Mouse (Mus musculus) erythroblast, embryonic 14.5 days (primary cell): Measurements from ENCODE around the gene Akt3. TPM values are rescaled to one million over a fixed set of nuclear protein-coding genes. Genes with fewer than 3 reads are reported as not detected.

Source experiments
- H3K27me3 ChIP-seq: 2 replicates; pipeline ENCODE4 v1.6.1; 2012; ENCODE audit warnings: inconsistent platforms; ENCODE audit not compliant: control insufficient read depth
- H3K36me3 ChIP-seq: 2 replicates; pipeline ENCODE4 v1.6.1; 2012; ENCODE audit warnings: mild to moderate bottlenecking, inconsistent platforms; ENCODE audit not compliant: control insufficient read depth
- H3K4me1 ChIP-seq: 2 replicates; pipeline ENCODE4 v1.6.1; 2012; ENCODE audit warnings: inconsistent platforms; ENCODE audit not compliant: control insufficient read depth
- H3K4me3 ChIP-seq: replicated peaks from 2 replicates; pipeline ENCODE3; 2012; ENCODE audit warnings: moderate library complexity, mild to moderate bottlenecking, inconsistent platforms
- H3K9me3 ChIP-seq: 2 replicates; pipeline ENCODE4 v1.6.1; 2012; ENCODE audit warnings: low read length, inconsistent platforms, mixed read lengths; ENCODE audit not compliant: control insufficient read depth
- GATA1 ChIP-seq: IDR thresholded peaks from 2 replicates; pipeline ENCODE4 v1.6.1; 2012; ENCODE audit warnings: low read length, inconsistent platforms, mixed read lengths
- TAL1 ChIP-seq: IDR thresholded peaks from 3 replicates; pipeline ENCODE4 v1.6.1; 2012; ENCODE audit warnings: low read length, inconsistent platforms, mixed read lengths
- polyA plus RNA-seq: library from polyadenylated mRNA; stranded (reverse); fragments of >175 nt; gene quantifications from 2 replicates; pipeline ENCODE4 v1.2.3, GENCODE M21; 2012

Akt3 gene
- polyA plus RNA-seq, 1 experiment: not detected

DNA sequence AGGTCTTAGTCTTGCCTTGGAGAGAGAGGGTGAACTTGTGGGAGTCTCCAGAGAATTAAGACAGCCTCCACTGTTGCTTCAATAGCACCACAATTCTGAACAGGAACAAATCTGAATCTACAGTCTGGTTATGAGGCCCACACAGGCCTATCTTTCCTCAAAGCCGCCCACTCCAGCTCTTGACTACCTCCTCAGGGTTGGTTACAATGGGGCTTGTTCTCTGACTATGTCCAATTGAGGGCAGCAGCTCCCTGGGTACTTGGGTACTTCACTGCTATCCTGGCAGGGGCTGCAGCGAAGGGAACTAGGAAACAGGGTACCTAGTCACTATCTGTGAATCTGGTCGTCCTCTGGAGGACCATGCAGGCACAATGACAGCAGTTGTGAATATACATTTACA lies 230.3 kb downstream of the Akt3 start:
- no peaks in the 10 kb centered on the region for H3K9me3 ChIP-seq
- H3K4me1 ChIP-seq: no peaks in the 10 kb centered on the region
- TF ChIP-seq TAL1 (no peak), GATA1 (no peak)
- H3K36me3 ChIP-seq: no peaks in the 10 kb centered on the region
- no peak overlapping the region for H3K4me3 ChIP-seq
- no peaks in the 10 kb centered on the region for H3K27me3 ChIP-seq

DNA sequence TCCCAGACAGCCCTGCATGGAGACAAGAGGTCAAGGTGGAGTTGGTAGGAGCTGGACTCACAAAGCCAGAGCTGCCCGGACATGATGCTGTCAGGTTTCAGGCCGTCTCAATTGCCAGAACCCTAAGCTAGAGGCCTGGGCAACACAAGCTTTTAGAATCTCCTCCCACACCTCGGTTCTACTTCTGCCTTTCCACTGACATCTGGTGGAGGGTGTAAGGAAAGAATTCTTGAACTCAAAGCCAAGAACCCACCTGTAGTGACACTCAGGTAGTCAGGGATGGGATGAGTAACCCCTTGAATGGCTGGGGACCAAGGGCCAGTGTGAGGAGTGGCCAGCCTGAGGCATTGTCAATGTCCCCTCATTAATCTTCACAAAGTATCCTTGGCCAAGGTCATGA lies 235.3 kb downstream of the Akt3 start:
- H3K27me3 ChIP-seq: no peaks in the 10 kb centered on the region

DNA sequence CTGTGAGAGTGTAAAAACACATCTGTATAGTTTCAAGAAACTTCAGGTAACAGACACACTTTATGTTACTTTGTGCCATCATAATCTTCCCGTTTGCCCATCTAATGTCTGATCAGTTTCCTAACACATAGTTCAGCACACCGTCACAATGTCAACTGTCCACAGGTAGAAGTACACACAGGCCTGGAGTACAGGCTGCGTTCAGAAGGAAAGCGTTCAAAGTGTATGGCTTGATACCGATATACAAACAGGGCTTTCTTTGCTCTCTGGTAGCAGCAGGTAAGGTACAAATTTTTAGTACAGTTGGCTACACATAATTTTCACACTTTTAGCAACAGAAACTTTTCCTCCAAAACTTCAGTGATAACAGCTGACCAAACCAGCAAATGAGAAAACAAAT lies 238.3 kb downstream of the Akt3 start:
- H3K4me1 ChIP-seq: peaks cover 5% of the 10 kb centered on the region
- no peak overlapping the region for H3K4me3 ChIP-seq
- H3K36me3 ChIP-seq: no peaks in the 10 kb centered on the region
- no peak for TF ChIP-seq GATA1
- no peak for TF ChIP-seq TAL1
- H3K27me3 ChIP-seq: no peaks in the 10 kb centered on the region
- no peaks in the 10 kb centered on the region for H3K9me3 ChIP-seq

More for the DNA sequence above, 235.3 kb downstream of the Akt3 start:
- Histone ChIP-seq H3K9me3 (no peaks in the 10 kb centered on the region), H3K4me1 (peaks cover 5% of the 10 kb centered on the region), H3K36me3 (no peaks in the 10 kb centered on the region), H3K4me3 (no peak overlapping the region)
- TF ChIP-seq TAL1 (no peak), GATA1 (no peak)

DNA sequence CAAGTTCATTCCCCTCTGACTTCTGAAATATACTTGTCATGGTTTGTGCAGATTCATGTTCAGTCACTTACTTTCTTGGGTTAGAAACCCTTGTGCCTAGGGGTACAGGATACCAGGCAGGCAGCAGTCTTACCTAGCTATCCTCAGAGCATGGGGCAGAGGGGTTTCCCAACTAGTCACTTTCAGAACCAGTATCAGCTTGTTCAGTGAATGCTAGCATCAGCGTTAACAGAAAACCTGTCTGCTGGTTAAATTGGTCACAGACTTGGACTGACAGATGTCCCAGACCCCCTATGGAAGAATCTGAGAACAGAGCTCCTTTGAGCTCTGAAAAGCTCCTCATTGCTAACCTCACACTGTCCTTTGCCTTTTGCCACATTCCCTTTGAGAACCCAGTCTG lies 239.3 kb downstream of the Akt3 start:
- H3K4me3 ChIP-seq: no peak overlapping the region
- H3K27me3 ChIP-seq: no peaks in the 10 kb centered on the region
- peaks cover 5% of the 10 kb centered on the region for H3K4me1 ChIP-seq
- no peaks in the 10 kb centered on the region for H3K9me3 ChIP-seq
- TF ChIP-seq GATA1: no peak
- TF ChIP-seq TAL1: no peak
- no peaks in the 10 kb centered on the region for H3K36me3 ChIP-seq

DNA sequence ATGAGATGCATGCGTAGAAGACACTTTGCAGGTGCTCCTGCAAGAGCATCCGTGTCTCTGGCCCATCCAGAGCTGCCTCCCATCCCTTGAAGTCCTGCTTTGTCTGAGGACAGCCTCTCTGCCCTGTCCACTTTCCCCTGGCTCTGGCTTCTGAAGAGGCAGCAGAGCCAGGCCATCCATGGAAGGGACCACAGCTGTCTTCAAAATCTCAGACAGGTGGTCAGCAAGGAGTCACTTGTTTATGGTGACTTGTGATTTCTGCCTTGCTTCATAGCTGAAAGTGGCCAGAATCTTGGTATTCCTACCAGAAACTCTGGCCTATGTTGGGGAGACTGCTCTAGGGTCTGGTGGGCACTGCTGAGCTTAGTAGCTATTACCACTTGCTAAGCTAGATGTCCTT lies 241.3 kb downstream of the Akt3 start:
- H3K36me3 ChIP-seq: no peaks in the 10 kb centered on the region
- H3K4me1 ChIP-seq: peaks cover 5% of the 10 kb centered on the region
- H3K27me3 ChIP-seq: no peaks in the 10 kb centered on the region
- TF ChIP-seq GATA1 (no peak), TAL1 (no peak)
- H3K9me3 ChIP-seq: no peaks in the 10 kb centered on the region
- no peak overlapping the region for H3K4me3 ChIP-seq

DNA sequence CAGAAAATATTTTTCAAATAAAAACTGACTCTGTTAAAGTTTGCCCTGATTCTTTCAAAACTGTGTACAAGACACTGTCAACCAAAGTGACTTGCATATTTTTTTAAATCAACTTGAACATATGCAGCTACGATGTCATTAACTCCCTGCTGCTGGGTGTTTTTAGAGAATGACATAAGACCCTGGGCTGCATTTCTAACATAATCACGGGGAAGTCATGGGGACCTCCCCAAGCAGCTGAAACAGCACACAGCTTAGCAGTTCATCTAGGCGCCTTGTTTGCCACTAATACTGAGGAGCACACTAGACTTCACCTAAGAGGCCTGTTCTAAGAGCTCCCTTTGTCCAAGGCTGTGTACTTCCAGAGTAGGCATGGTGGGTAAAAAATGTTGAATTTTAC lies 242.1 kb downstream of the Akt3 start:
- H3K4me1 ChIP-seq: no peaks in the 10 kb centered on the region; the same call in 1 of the 2 replicates
- no peaks in the 10 kb centered on the region for H3K9me3 ChIP-seq
- TF ChIP-seq GATA1 (no peak), TAL1 (no peak)
- no peaks in the 10 kb centered on the region for H3K36me3 ChIP-seq
- H3K4me3 ChIP-seq: no peak overlapping the region
- H3K27me3 ChIP-seq: no peaks in the 10 kb centered on the region

GRCm38 (mm10) chr1:177014921-177015439 lies 243.0 kb downstream of the Akt3 start:
- Histone ChIP-seq H3K4me3 (no peak overlapping the region), H3K36me3 (no peaks in the 10 kb centered on the region), H3K27me3 (no peaks in the 10 kb centered on the region), H3K4me1 (no peaks in the 10 kb centered on the region), H3K9me3 (no peaks in the 10 kb centered on the region)
- TF ChIP-seq GATA1 (no peak), TAL1 (no peak)

GRCm38 (mm10) chr1:177014346-177014745 lies 243.7 kb downstream of the Akt3 start:
- Histone ChIP-seq H3K4me3 (no peak overlapping the region), H3K9me3 (no peaks in the 10 kb centered on the region), H3K27me3 (no peaks in the 10 kb centered on the region), H3K36me3 (no peaks in the 10 kb centered on the region), H3K4me1 (no peaks in the 10 kb centered on the region)
- TF ChIP-seq TAL1 (no peak), GATA1 (no peak)

GRCm38 (mm10) chr1:177013776-177014175 lies 244.2 kb downstream of the Akt3 start:
- TF ChIP-seq TAL1 (no peak), GATA1 (no peak)
- peaks cover 2% of the 10 kb centered on the region; the same call in 1 of the 2 replicates for H3K4me1 ChIP-seq
- no peaks in the 10 kb centered on the region for H3K27me3 ChIP-seq
- no peaks in the 10 kb centered on the region for H3K9me3 ChIP-seq
- no peak overlapping the region for H3K4me3 ChIP-seq
- no peaks in the 10 kb centered on the region for H3K36me3 ChIP-seq

- no peak for TF ChIP-seq GATA1
- no peak for TF ChIP-seq TAL1
- no peaks in the 10 kb centered on the region for H3K27me3 ChIP-seq
- no peak overlapping the region for H3K4me3 ChIP-seq
- peaks cover 3% of the 10 kb centered on the region; the same call in 1 of the 2 replicates for H3K4me1 ChIP-seq
- H3K9me3 ChIP-seq: no peaks in the 10 kb centered on the region
- H3K36me3 ChIP-seq: no peaks in the 10 kb centered on the region
Observed at GRCm38 (mm10) chr1:177013313-177013712, 244.7 kb downstream of the Akt3 start.
